Mouse (Mus musculus): Measurements from ENCODE around the gene Gm9736. TPM values are rescaled to one million over a fixed set of nuclear protein-coding genes. Genes with fewer than 3 reads are reported as not detected.

Gene Gm9736
- polyA plus RNA-seq (2012; rRNA removed), result not detected in 2 replicates

GRCm38 (mm10) chr10:77751254-77751653 lies at the start of gene Gm9736:
Gene Gm9736, minus strand, starts transcription at chr10:77751354.

GRCm38 (mm10) chr10:77798921-77799508 lies 47.9 kb upstream of the Gm9736 start, which contains the start of gene Gm19668:
Gene Gm19668, minus strand, starts transcription at chr10:77799133.

GRCm38 (mm10) chr10:77794976-77795375 lies 43.8 kb upstream of the Gm9736 start, which contains the start of gene Gm9639:
Gene Gm9639, minus strand, starts transcription at chr10:77795076.

DNA sequence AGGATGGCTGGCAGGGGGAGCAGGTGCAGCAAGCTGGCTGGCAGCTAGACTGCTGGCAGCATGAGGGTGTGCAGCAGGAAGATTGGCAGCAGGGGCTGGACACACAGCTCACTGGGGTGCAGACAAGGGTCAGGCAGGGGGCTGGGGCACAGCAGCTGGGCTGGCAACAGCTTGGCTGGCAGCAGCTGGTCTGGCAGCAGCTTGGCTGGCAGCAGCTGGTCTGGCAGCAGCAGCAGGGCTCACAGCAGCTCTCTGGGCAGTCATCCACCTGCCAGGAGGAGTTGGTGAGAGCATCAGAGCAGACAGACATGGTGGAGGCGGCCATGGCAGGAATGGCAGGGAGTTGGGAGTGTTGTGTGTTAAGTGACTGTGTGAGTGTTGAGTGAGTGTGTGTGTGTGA lies 36.7 kb upstream of the Gm9736 start, which contains the start of gene Gm7137:
Gm7137 (minus strand) TSS at position 325 of the 400 bp plus-strand sequence.

GRCm38 (mm10) chr10:77782442-77782841 lies 31.3 kb upstream of the Gm9736 start, which contains the start of gene Gm3250:
Gene Gm3250, minus strand, starts transcription at chr10:77782542.

DNA sequence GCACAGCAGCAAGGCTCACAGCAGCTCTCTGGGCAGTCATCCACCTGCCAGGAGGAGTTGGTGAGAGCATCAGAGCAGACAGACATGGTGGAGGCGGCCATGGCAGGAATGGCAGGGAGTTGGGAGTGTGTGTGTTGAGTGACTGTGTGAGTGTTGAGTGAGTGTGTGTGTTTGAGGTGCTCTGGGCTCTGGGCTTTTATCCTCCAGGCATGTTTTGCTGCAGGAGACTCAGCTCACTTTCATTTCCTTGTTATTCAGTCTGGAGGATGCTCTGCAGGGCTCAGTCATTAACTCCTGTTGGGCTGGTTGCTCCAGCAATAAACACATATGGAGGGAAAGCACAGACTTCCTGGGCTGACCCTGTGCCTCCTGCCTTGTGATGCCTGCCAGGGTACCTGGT lies 25.7 kb upstream of the Gm9736 start, which contains the start of gene Gm7138:
Gm7138 (minus strand) TSS at position 101 of the 400 bp plus-strand sequence.

GRCm38 (mm10) chr10:77771225-77771624 lies 20.1 kb upstream of the Gm9736 start, which contains the start of gene Gm3238:
Gene Gm3238, minus strand, starts transcription at chr10:77771325.

GRCm38 (mm10) chr10:77759582-77759981 lies 8.4 kb upstream of the Gm9736 start, which contains the start of gene Gm3233:
Gene Gm3233, minus strand, starts transcription at chr10:77759682.

GRCm38 (mm10) chr10:77741924-77742688 lies 9.0 kb downstream of the Gm9736 start, which contains the start of gene Gm18596:
Gene Gm18596, minus strand, starts transcription at chr10:77742638.

GRCm38 (mm10) chr10:77726186-77726585 lies 25.0 kb downstream of the Gm9736 start, which contains the start of gene Gm10100:
Gene Gm10100, plus strand, starts transcription at chr10:77726486.

GRCm38 (mm10) chr10:77720299-77720698 lies 30.9 kb downstream of the Gm9736 start, which contains the start of gene Krtap12-1:
Gene Krtap12-1, plus strand, starts transcription at chr10:77720599.

GRCm38 (mm10) chr10:77715507-77715906 lies 35.6 kb downstream of the Gm9736 start, which contains the start of gene Gm10142:
Gene Gm10142, plus strand, starts transcription at chr10:77715807.

DNA sequence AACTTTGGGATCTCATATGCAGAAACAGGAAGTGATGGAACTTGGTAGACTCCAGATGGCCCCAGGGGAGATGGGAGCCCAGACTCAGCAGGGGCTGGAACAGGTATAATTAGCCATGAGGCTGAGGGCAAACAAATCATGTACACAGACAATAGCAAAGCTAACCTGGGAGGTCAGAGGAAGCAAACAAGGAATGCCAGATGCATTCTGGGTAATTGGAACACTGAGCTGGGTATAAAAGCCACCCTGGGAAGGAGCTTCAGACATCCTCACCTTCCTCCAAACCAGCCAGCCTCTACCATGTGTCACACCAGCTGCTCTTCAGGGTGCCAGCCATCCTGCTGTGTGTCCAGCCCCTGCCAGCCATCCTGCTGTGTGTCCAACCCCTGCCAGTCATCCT lies 40.0 kb downstream of the Gm9736 start, which contains the start of gene Gm10024:
Gm10024 (plus strand) TSS at position 301 of the 400 bp plus-strand sequence.

DNA sequence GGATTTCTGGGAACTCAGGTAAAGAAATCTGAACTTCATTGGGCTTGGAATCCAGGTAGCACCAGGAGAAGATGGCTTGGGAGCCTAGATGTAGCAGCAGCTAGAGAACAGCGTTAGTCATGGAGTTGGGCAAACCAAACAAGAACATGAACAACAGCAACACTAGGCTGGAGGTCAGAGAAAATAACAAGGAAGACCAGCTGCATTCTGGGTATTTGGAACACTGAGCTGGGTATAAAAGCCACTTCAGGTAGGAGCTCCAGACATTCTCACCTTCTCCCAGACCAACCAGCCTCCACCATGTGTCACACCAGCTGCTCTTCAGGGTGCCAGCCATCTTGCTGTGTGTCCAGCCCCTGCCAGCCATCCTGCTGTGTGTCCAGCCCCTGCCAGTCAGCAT lies 44.8 kb downstream of the Gm9736 start, which contains the start of gene Gm10272:
Gm10272 (plus strand) TSS at position 301 of the 400 bp plus-strand sequence.

Other genes with a start within 250 kb of the Gm9736 start
- 38.4 and 40.6 TPM in 2 replicates for gene Fam207a, start 235.6 kb downstream of the Gm9736 start, polyA plus RNA-seq (2012; rRNA removed)
- gene Itgb2, start 221.1 kb downstream of the Gm9736 start, polyA plus RNA-seq (2012; rRNA removed), result 1.8 and 2.0 TPM in 2 replicates
- 68.2 and 79.0 TPM in 2 replicates for gene Pttg1ip, start 169.6 kb downstream of the Gm9736 start, polyA plus RNA-seq (2012; rRNA removed)
- gene Sumo3, start 145.3 kb downstream of the Gm9736 start, polyA plus RNA-seq (2012; rRNA removed), result 396 and 401 TPM in 2 replicates
- gene Gm49325, start 145.2 kb downstream of the Gm9736 start, polyA plus RNA-seq (2012; rRNA removed), result 97.1 and 120 TPM in 2 replicates
- gene Ube2g2, start 129.1 kb downstream of the Gm9736 start, polyA plus RNA-seq (2012; rRNA removed), result 63.3 and 68.8 TPM in 2 replicates
- gene Tspear, start 64.8 kb downstream of the Gm9736 start, polyA plus RNA-seq (2012; rRNA removed), result 0.48 and 1.0 TPM in 2 replicates
- not detected in 2 replicates for gene Gm19402, start 60.6 kb downstream of the Gm9736 start, polyA plus RNA-seq (2012; rRNA removed)
- not detected in 2 replicates for gene Gm9508, start 54.1 kb downstream of the Gm9736 start, polyA plus RNA-seq (2012; rRNA removed)
- gene Gm10272, start 44.7 kb downstream of the Gm9736 start, polyA plus RNA-seq (2012; rRNA removed), result not detected in 2 replicates
- not detected in 2 replicates for gene Gm10024, start 39.9 kb downstream of the Gm9736 start, polyA plus RNA-seq (2012; rRNA removed)
- not detected in 2 replicates for gene Gm10142, start 35.5 kb downstream of the Gm9736 start, polyA plus RNA-seq (2012; rRNA removed)
- gene Krtap12-1, start 30.8 kb downstream of the Gm9736 start, polyA plus RNA-seq (2012; rRNA removed), result not detected in 2 replicates
- gene Gm10100, start 24.9 kb downstream of the Gm9736 start, polyA plus RNA-seq (2012; rRNA removed), result not detected in 2 replicates
- not detected in 2 replicates for gene Gm18596, start 8.7 kb downstream of the Gm9736 start, polyA plus RNA-seq (2012; rRNA removed)
- gene Gm3233, start 8.3 kb upstream of the Gm9736 start, polyA plus RNA-seq (2012; rRNA removed), result not detected in 2 replicates
- not detected in 2 replicates for gene Gm3238, start 20.0 kb upstream of the Gm9736 start, polyA plus RNA-seq (2012; rRNA removed)
- gene Gm7138, start 25.6 kb upstream of the Gm9736 start, polyA plus RNA-seq (2012; rRNA removed), result not detected in 2 replicates
- gene Gm3250, start 31.2 kb upstream of the Gm9736 start, polyA plus RNA-seq (2012; rRNA removed), result not detected in 2 replicates
- gene Gm7137, start 36.8 kb upstream of the Gm9736 start, polyA plus RNA-seq (2012; rRNA removed), result not detected in 2 replicates
- not detected in 2 replicates for gene Gm9639, start 43.7 kb upstream of the Gm9736 start, polyA plus RNA-seq (2012; rRNA removed)
- not detected in 2 replicates for gene Gm19668, start 47.8 kb upstream of the Gm9736 start, polyA plus RNA-seq (2012; rRNA removed)
- not detected in 2 replicates for gene Gm9507, start 60.5 kb upstream of the Gm9736 start, polyA plus RNA-seq (2012; rRNA removed)
- not detected in 2 replicates for gene Gm2696, start 63.3 kb upstream of the Gm9736 start, polyA plus RNA-seq (2012; rRNA removed)
- gene Krtap10-4, start 75.7 kb upstream of the Gm9736 start, polyA plus RNA-seq (2012; rRNA removed), result not detected in 2 replicates
- not detected in 2 replicates for gene Krtap10-10, start 84.6 kb upstream of the Gm9736 start, polyA plus RNA-seq (2012; rRNA removed)
- gene Gm36176, start 95.4 kb upstream of the Gm9736 start, polyA plus RNA-seq (2012; rRNA removed), result not detected in 2 replicates
- gene Gm10318, start 101.5 kb upstream of the Gm9736 start, polyA plus RNA-seq (2012; rRNA removed), result not detected in 2 replicates
- not detected in 2 replicates for gene Gm3285, start 110.6 kb upstream of the Gm9736 start, polyA plus RNA-seq (2012; rRNA removed)
- gene Lrrc3, start 151.2 kb upstream of the Gm9736 start, polyA plus RNA-seq (2012; rRNA removed), result 7.8 and 8.8 TPM in 2 replicates
- gene Trpm2, start 219.2 kb upstream of the Gm9736 start, polyA plus RNA-seq (2012; rRNA removed), result 5.5 and 5.7 TPM in 2 replicates
- gene 1810043G02Rik, start 227.2 kb upstream of the Gm9736 start, polyA plus RNA-seq (2012; rRNA removed), result 56.4 and 61.4 TPM in 2 replicates